Mouse (Mus musculus) intestine, postnatal 0 days (tissue): ENCODE results near the gene Plxnb3. TPM values are rescaled to one million over a fixed set of nuclear protein-coding genes. Genes with fewer than 3 reads are reported as not detected.

Experiments
- ATAC-seq: fragments of 200-750 bp; cut with Nextera tagmentation; 2 replicates; pipeline ENCODE4 v1.8.0; 2017; ENCODE audit warnings: mild to moderate bottlenecking, moderate TSS enrichment, moderate library complexity
- H3K27ac ChIP-seq: fragments of 300-500 bp; sonication (generic); 2 replicates; pipeline ENCODE4 v1.5.1; 2014; ENCODE audit warnings: mild to moderate bottlenecking, low read depth, low read length, moderate library complexity
- H3K27me3 ChIP-seq: fragments of 300-500 bp; sonication (generic); replicated peaks from 2 replicates; pipeline ENCODE4 v1.6.1; 2014; ENCODE audit warnings: low read length, mixed read lengths; ENCODE audit not compliant: control insufficient read depth, insufficient read depth
- H3K36me3 ChIP-seq: fragments of 300-500 bp; sonication (generic); 2 replicates; pipeline ENCODE4 v1.6.1; 2014; ENCODE audit warnings: mild to moderate bottlenecking, moderate library complexity; ENCODE audit not compliant: control insufficient read depth, insufficient read depth
- H3K4me1 ChIP-seq: fragments of 300-500 bp; sonication (generic); replicated peaks from 2 replicates; pipeline ENCODE4 v1.6.1; 2014; ENCODE audit warnings: antibody characterized with exemption, low read length, mixed read lengths; ENCODE audit not compliant: control insufficient read depth, insufficient read depth
- H3K4me2 ChIP-seq: fragments of 300-500 bp; sonication (generic); replicated peaks from 2 replicates; pipeline ENCODE4 v1.6.1; 2014; ENCODE audit warnings: low read depth, mild to moderate bottlenecking, moderate library complexity
- H3K4me3 ChIP-seq: fragments of 300-500 bp; sonication (generic); 2 replicates; pipeline ENCODE4 v1.5.1; 2014; ENCODE audit warnings: low read depth, low read length
- H3K9ac ChIP-seq: fragments of 300-500 bp; sonication (generic); 2 replicates; pipeline ENCODE4 v1.6.1; 2014; ENCODE audit warnings: mild to moderate bottlenecking, low read depth, low read length
- H3K9me3 ChIP-seq: fragments of 300-500 bp; sonication (generic); 2 replicates; pipeline ENCODE4 v1.6.1; 2016; ENCODE audit warnings: mixed run types; ENCODE audit not compliant: control insufficient read depth
- CTCF ChIP-seq: sonication (generic); IDR thresholded peaks from 2 replicates; pipeline ENCODE4 v1.5.1; 2016; ENCODE audit warnings: low read depth, mild to moderate bottlenecking, control low read depth, antibody characterized with exemption, moderate library complexity
- WGBS: fragments of 180-500 bp; shearing (Covaris S2); extraction: QIAGEN DNeasy Blood & Tissue Kit; methylation state at CpG from one replicate; pipeline ENCODE4 v1.1.7; 2014; 5-methylcytosine and 5-hydroxymethylcytosine counted together
- polyA plus RNA-seq: library from polyadenylated mRNA; unstranded; fragments of >200 nt; fragmentation: Nextera tagmentation; extraction: Ambion mirVana; gene quantifications from 2 replicates; pipeline ENCODE4 v1.2.1, GENCODE M21; 2015

The Plxnb3 gene
- polyA plus RNA-seq, 1 experiment from 2014 or later, result 0.27 TPM

- Histone ChIP-seq H3K4me2 (no peak overlapping the region), H3K27ac (no peak overlapping the region), H3K27me3 (no peaks in the 10 kb centered on the region), H3K4me1 (no peaks in the 10 kb centered on the region), H3K9ac (no peak overlapping the region), H3K4me3 (no peak overlapping the region), H3K9me3 (no peaks in the 10 kb centered on the region), H3K36me3 (no peaks in the 10 kb centered on the region)
- 61% methylated on average over 3 of the region's 3 CpGs for WGBS
- no peak for ATAC-seq
- no peak for TF ChIP-seq CTCF
These were observed 59.9 kb downstream of the Plxnb3 start for GRCm38 (mm10) chrX:73816596-73817314.

Other genes with a start within 250 kb of the Plxnb3 start
- 2.2 and 2.7 TPM in 2 replicates for gene Dusp9, start 117.7 kb upstream of the Plxnb3 start, polyA plus RNA-seq
- 8.5 and 9.4 TPM in 2 replicates for gene Pnck, start 97.0 kb upstream of the Plxnb3 start, polyA plus RNA-seq
- gene Slc6a8, start 83.9 kb upstream of the Plxnb3 start, polyA plus RNA-seq, result 46.8 and 50.9 TPM in 2 replicates
- gene Bcap31, start 40.9 kb upstream of the Plxnb3 start, polyA plus RNA-seq, result 380 and 382 TPM in 2 replicates
- 46.5 and 51.3 TPM in 2 replicates for gene Abcd1, start 40.5 kb upstream of the Plxnb3 start, polyA plus RNA-seq
- gene Srpk3, start 17.3 kb downstream of the Plxnb3 start, polyA plus RNA-seq, result 0.90 and 1.3 TPM in 2 replicates
- gene Idh3g, start 29.8 kb downstream of the Plxnb3 start, polyA plus RNA-seq, result 142 and 145 TPM in 2 replicates
- gene Ssr4, start 29.9 kb downstream of the Plxnb3 start, polyA plus RNA-seq, result 299 and 323 TPM in 2 replicates
- gene Pdzd4, start 67.9 kb downstream of the Plxnb3 start, polyA plus RNA-seq, result 0.12 and 0.22 TPM in 2 replicates
- gene Avpr2, start 135.0 kb downstream of the Plxnb3 start, polyA plus RNA-seq, result 0.12 TPM in 1 of 2 replicates, not detected in the other
- 3.1 and 3.2 TPM in 2 replicates for gene L1cam, start 139.0 kb downstream of the Plxnb3 start, polyA plus RNA-seq
- 2.5 and 2.7 TPM in 2 replicates for gene Arhgap4, start 164.8 kb downstream of the Plxnb3 start, polyA plus RNA-seq
- 76.6 and 76.7 TPM in 2 replicates for gene Naa10, start 164.9 kb downstream of the Plxnb3 start, polyA plus RNA-seq
- 788 and 922 TPM in 2 replicates for gene Renbp, start 173.8 kb downstream of the Plxnb3 start, polyA plus RNA-seq
- 19.0 and 22.6 TPM in 2 replicates for gene Hcfc1, start 209.3 kb downstream of the Plxnb3 start, polyA plus RNA-seq